Mouse (Mus musculus) C2C12 (cell line): ENCODE results near the gene Gm3233.
"Not testable (repeated sequence)": the region's sequence is repeated elsewhere in the genome, so short reads cannot be mapped to it uniquely, and the experiment has no call there.

Source experiments
- CEBPB ChIP-seq: IDR thresholded peaks from one replicate; pipeline ENCODE4 v1.6.1; 2011; ENCODE audit warnings: low read depth, mild to moderate bottlenecking, control low read depth, moderate library complexity
- CTCF ChIP-seq: IDR thresholded peaks from one replicate; pipeline ENCODE4 v1.5.1; 2011; ENCODE audit not compliant: control insufficient read depth, insufficient read depth, insufficient read length
- FOSL1 ChIP-seq: IDR thresholded peaks from one replicate; pipeline ENCODE4 v1.8.0; 2011; ENCODE audit warnings: mild to moderate bottlenecking, low read length; ENCODE audit not compliant: poor library complexity, insufficient read depth, severe bottlenecking
- MAX ChIP-seq: IDR thresholded peaks from one replicate; pipeline ENCODE4 v1.6.1; 2011; ENCODE audit warnings: mild to moderate bottlenecking, control low read depth
- MYOD1 ChIP-seq: IDR thresholded peaks from one replicate; pipeline ENCODE4 v1.6.1; 2011; ENCODE audit warnings: low read depth; ENCODE audit not compliant: control insufficient read depth, insufficient read length
- MYOG ChIP-seq: IDR thresholded peaks from one replicate; pipeline ENCODE4 v1.6.1; 2011; ENCODE audit not compliant: control insufficient read depth, insufficient read length; ENCODE audit errors: extremely low read depth
- USF1 ChIP-seq: IDR thresholded peaks from one replicate; pipeline ENCODE4 v1.6.1; 2011; ENCODE audit warnings: low read depth, mild to moderate bottlenecking, control low read depth, moderate library complexity

GRCm38 (mm10) chr10:77751254-77751653 is 8.2 kb downstream of the Gm3233 start, which contains the start of gene Gm9736:
- TF ChIP-seq CTCF, CEBPB, MAX, MYOG, USF1, FOSL1, MYOD1: not testable (repeated sequence)
